Mouse (Mus musculus): ENCODE results near the gene Htt. TPM values are rescaled to one million over a fixed set of nuclear protein-coding genes. Genes with fewer than 3 reads are reported as not detected.
"Not testable (repeated sequence)": the region's sequence is repeated elsewhere in the genome, so short reads cannot be mapped to it uniquely, and the experiment has no call there.

Htt gene
- polyA plus RNA-seq (2016; fragmentation: Nextera tagmentation; extraction: Ambion mirVana): 16.8 and 18.1 TPM in 2 replicates

DNA sequence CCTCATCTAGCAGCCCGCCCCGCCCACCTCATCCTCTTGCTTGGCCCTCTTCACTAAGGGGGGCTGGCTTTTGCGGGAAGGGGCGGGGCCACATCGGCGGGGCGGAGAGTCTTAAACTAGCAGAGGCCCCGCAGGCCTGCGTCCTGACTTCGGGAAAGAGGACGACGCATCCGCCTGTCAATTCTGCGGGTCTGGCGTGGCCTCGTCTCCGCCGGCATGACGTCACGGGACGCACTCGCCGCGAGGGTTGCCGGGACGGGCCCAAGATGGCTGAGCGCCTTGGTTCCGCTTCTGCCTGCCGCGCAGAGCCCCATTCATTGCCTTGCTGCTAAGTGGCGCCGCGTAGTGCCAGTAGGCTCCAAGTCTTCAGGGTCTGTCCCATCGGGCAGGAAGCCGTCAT, at the start of gene Htt:
TSS of gene Htt (plus strand) at position 232 of the 400 bp plus-strand sequence.
- peak; percentile 99 for ATAC-seq (ENCODE audit: low FRiP score, low read depth)
- under 1% methylated on average over 35 of the region's 35 CpGs for WGBS
- H3K9ac ChIP-seq: peak within 1 kb of the TSS; percentile 89

DNA sequence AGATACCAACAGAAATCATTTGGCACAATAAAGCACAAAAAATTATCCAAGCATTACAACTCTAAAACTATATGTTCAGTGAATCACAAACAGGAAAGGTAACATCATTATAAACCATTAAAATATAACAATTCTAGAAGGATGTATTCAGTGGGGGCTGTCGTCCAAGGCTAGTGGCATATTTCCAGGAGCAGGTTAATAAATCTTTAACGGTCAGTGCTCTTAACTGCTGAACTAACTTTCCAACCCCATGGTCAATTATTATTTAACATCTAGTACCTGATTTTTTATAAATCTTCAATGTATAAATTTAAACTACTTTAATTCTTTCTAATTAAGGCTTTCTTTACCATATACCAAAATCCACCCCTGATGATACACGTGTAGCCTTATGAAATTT, 47.2 kb upstream of the Htt start:
- H3K9ac ChIP-seq; H3K4me2 ChIP-seq (replicated peaks); H3K9me3 ChIP-seq; H3K4me1 ChIP-seq; ATAC-seq (ENCODE audit: low FRiP score, low read depth); H3K4me3 ChIP-seq; H3K36me3 ChIP-seq; H3K27me3 ChIP-seq (replicated peaks); H3K27ac ChIP-seq: not testable (repeated sequence)
- 75% methylated on average over 3 of the region's 3 CpGs for WGBS

More for the DNA sequence above, at the start of gene Htt:
- Histone ChIP-seq H3K27ac (peak within 1 kb of the TSS; percentile 83), H3K4me2 (replicated peaks) (peak within 1 kb of the TSS; percentile 86), H3K4me1 (peaks cover 13% of the 10 kb centered on the region), H3K36me3 (no peaks in the 10 kb centered on the region), H3K27me3 (replicated peaks) (no peaks in the 10 kb centered on the region), H3K4me3 (peak within 1 kb of the TSS; percentile 95), H3K9me3 (no peaks in the 10 kb centered on the region)

DNA sequence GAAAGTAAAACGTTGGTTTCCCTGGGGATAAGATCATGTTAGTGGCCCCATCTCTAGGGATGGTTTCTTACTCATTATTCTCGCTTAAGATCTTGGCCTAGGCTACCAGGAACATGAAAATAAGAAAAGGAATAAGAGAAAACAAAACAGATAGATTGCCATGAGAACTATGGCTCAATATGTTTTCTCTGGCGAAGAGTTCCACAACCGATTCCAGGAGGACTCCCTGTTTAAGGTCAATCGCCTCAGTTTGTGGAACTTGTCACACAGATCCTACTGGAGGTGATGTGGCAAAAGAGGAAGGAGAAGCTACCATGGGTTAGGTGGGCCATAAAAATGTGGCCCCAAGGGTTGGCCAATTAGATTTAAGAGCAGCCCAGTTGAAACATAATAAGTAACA, 46.7 kb upstream of the Htt start:
- Histone ChIP-seq H3K9ac (no peak overlapping the region), H3K36me3 (no peaks in the 10 kb centered on the region), H3K4me2 (replicated peaks) (no peak overlapping the region), H3K4me1 (no peaks in the 10 kb centered on the region), H3K4me3 (no peak overlapping the region), H3K9me3 (no peaks in the 10 kb centered on the region), H3K27me3 (replicated peaks) (no peaks in the 10 kb centered on the region), H3K27ac (no peak overlapping the region)
- no peak for ATAC-seq (ENCODE audit: low FRiP score, low read depth)
- WGBS: 85% methylated on average over 5 of the region's 5 CpGs

DNA sequence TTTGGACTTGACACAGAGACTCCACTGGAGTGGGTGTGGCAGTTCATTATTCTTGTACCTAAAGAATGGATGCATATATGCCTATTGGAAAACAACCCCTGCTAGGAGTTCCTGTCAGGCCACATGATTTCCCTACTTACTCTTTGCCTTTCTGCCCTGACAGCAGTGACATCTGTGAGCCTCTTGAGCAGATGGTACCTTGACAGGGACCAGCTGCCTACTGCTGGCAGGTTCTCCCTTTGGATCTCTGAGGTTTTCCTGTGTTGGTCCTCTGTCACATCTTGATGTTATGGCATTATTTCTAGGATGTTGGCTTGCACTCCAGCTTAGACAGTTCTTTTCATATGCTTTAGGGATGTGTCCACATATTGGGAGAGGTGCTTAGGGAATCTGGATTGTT, 32.4 kb upstream of the Htt start:
- Histone ChIP-seq H3K27ac (no peak overlapping the region), H3K4me3 (no peak overlapping the region), H3K27me3 (replicated peaks) (no peaks in the 10 kb centered on the region), H3K36me3 (no peaks in the 10 kb centered on the region), H3K9me3 (no peaks in the 10 kb centered on the region), H3K4me2 (replicated peaks) (no peak overlapping the region), H3K4me1 (no peaks in the 10 kb centered on the region), H3K9ac (no peak overlapping the region)
- no peak for ATAC-seq (ENCODE audit: low FRiP score, low read depth)

DNA sequence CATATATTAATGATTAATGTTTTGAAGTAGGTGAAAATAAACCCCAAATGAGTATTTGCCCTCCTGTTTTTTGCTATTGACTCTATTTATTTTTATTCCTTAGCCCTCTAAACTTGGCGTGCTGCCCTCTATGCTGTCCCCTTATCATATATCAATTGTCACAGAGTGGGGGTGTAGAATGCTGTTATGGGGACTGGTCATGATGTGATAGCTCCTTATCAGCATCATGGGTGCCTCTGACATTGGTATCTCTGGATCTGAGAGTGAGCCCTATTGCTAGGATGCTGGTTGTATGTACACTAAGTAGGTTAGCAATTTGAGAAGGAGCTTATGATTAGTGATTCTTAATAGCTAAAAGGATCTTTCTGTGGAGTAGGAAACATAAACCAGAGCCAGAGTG, 31.3 kb upstream of the Htt start:
- Histone ChIP-seq H3K27me3 (replicated peaks) (no peaks in the 10 kb centered on the region), H3K27ac (no peak overlapping the region), H3K4me2 (replicated peaks) (no peak overlapping the region), H3K9me3 (no peaks in the 10 kb centered on the region), H3K9ac (no peak overlapping the region), H3K4me1 (no peaks in the 10 kb centered on the region), H3K36me3 (no peaks in the 10 kb centered on the region), H3K4me3 (no peak overlapping the region)
- no peak for ATAC-seq (ENCODE audit: low FRiP score, low read depth)
- whole genome bisulfite sequencing: 68% methylated on average over 1 of the region's 1 CpGs

DNA sequence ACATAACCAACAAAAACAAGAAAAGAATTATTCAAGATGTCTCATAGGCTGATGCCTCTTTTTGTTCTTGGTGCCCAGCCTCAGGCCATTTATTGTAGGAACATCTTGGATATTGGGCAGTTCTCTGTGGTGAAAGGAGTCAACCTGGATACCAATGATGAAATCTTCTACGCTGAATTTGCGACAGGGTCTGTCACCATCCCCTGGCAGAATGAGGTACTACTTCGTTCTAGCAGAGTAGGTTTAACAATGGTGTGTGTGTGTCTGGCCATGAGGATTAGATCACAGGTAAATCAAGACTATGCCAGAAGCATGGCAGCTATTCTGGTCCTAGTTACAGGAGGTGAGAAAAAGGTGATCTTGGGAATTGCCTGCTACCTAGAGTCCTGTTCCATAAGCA, 10.1 kb upstream of the Htt start:
- no peaks in the 10 kb centered on the region for H3K36me3 ChIP-seq
- ATAC-seq (ENCODE audit: low FRiP score, low read depth): no peak
- H3K27me3 ChIP-seq (replicated peaks): no peaks in the 10 kb centered on the region

DNA sequence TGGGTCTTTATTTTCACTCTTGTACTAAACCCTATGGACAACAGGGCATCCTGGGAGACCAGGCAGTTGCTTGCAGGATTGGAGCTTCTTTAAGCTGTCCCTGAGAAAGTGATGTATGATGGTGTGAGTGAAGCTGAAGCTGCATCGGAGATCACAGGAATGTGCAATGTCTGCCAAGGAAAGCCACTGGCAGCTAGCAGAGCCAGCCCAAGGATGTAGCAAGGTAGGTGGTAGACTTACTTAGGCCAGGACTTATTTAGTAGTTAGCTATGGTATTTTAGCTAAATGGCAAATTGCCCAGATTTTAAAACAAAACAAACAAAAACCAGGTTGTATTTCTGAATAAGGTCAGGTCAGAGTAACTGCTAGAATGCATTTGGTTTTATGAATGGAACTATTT, 2.8 kb upstream of the Htt start:
- Histone ChIP-seq H3K4me3 (no peak overlapping the region), H3K4me2 (replicated peaks) (no peak overlapping the region), H3K9ac (no peak overlapping the region), H3K4me1 (peaks cover 13% of the 10 kb centered on the region), H3K27me3 (replicated peaks) (no peaks in the 10 kb centered on the region), H3K36me3 (no peaks in the 10 kb centered on the region), H3K9me3 (no peaks in the 10 kb centered on the region), H3K27ac (no peak overlapping the region)
- no peak for ATAC-seq (ENCODE audit: low FRiP score, low read depth)
- 80% methylated on average over 1 of the region's 1 CpGs for WGBS

More for the DNA sequence above, 10.1 kb upstream of the Htt start:
- Histone ChIP-seq H3K4me3 (no peak overlapping the region), H3K4me1 (no peaks in the 10 kb centered on the region), H3K9ac (no peak overlapping the region), H3K27ac (no peak overlapping the region), H3K9me3 (no peaks in the 10 kb centered on the region), H3K4me2 (replicated peaks) (no peak overlapping the region)
- 62% methylated on average over 3 of the region's 3 CpGs for WGBS

DNA sequence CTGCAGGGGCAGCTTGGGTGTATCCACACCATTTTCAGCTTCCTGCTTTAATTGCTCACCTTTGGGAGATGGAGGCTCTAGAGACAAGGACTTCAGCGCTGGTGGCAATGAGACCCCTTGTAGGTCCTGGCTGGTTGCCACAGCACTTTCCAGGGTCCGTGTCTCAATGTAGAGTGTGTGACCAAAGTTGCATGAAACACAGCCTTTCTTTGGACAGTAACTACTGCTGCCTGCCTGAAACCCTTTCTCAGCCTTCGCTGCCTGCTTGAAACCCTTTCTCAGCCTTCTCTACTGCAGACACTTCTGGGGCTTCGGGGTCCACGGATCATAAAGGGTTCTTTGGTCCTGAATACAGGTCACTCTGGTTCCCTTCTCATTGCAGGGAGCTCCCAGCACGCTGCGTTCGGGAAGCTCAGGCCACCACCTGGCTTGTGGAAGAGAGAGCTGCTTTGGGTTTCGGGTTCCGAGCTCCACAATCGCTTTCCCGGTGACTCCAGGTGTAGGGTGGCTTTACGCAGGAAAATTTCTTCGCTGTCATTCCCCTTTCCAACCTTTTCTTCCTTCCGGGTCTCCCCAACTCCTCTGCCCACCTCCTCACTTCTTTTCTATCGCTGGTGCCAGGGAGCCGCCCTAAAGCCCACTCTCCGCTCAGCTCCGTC, 561 bp upstream of the Htt start:
- Histone ChIP-seq H3K4me3 (peak overlapping the region; percentile 95), H3K27ac (0 out of 2 replicates have a peak overlapping the region, but pooled peaks have one; percentile 83), H3K4me1 (peaks cover 13% of the 10 kb centered on the region), H3K27me3 (replicated peaks) (no peaks in the 10 kb centered on the region), H3K9ac (peak overlapping the region; percentile 89), H3K36me3 (no peaks in the 10 kb centered on the region), H3K4me2 (replicated peaks) (peak overlapping the region; percentile 86), H3K9me3 (no peaks in the 10 kb centered on the region)
- 1% methylated on average over 19 of the region's 19 CpGs for WGBS
- peak; percentile 38; the same call in 1 of the 2 replicates for ATAC-seq (ENCODE audit: low FRiP score, low read depth)

DNA sequence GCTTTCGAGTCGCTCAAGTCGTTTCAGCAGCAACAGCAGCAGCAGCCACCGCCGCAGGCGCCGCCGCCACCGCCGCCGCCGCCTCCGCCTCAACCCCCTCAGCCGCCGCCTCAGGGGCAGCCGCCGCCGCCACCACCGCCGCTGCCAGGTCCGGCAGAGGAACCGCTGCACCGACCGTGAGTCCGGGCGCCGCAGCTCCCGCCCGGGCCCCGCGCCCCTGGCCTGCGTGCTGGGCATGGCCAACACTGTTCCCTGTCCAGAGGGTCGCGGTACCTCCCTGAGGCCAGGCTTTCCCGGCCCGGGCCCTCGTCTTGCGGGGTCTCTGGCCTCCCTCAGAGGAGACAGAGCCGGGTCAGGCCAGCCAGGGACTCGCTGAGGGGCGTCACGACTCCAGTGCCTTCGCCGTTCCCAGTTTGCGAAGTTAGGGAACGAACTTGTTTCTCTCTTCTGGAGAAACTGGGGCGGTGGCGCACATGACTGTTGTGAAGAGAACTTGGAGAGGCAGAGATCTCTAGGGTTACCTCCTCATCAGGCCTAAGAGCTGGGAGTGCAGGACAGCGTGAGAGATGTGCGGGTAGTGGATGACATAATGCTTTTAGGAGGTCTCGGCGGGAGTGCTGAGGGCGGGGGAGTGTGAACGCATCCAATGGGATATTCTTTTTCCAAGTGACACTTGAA, 533 bp downstream of the Htt start:
- Histone ChIP-seq H3K27ac (peak overlapping the region; percentile 83), H3K9ac (peak overlapping the region; percentile 89), H3K36me3 (no peaks in the 10 kb centered on the region), H3K4me3 (peak overlapping the region; percentile 95), H3K27me3 (replicated peaks) (no peaks in the 10 kb centered on the region), H3K4me2 (replicated peaks) (peak overlapping the region; percentile 86), H3K4me1 (peaks cover 13% of the 10 kb centered on the region), H3K9me3 (no peaks in the 10 kb centered on the region)
- under 1% methylated on average over 52 of the region's 54 CpGs for WGBS
- ATAC-seq (ENCODE audit: low FRiP score, low read depth): peak; percentile 77

DNA sequence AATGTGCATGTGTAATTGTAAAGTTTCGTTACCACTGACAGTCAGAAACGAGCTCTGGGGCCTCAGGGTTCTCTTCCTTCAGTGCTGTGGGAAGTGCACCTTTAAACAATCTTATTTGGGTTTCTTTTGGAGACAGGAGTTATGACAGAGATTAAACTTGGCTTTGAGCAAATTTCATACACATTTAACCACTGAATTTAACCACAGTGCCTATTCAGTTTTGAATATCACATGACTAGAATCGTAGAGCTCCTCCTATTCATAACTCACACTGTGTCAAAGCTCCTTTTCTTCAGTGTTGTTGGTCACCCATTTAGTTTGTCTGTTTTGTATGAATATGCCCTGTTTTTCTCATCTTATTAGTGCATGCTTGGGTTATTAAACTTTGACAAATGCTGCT, 10.3 kb downstream of the Htt start:
- Histone ChIP-seq H3K36me3 (no peaks in the 10 kb centered on the region), H3K4me1 (no peaks in the 10 kb centered on the region), H3K4me3 (no peak overlapping the region), H3K9me3 (no peaks in the 10 kb centered on the region), H3K9ac (no peak overlapping the region), H3K27ac (no peak overlapping the region), H3K27me3 (replicated peaks) (no peaks in the 10 kb centered on the region), H3K4me2 (replicated peaks) (no peak overlapping the region)
- no peak for ATAC-seq (ENCODE audit: low FRiP score, low read depth)
- WGBS: 94% methylated on average over 3 of the region's 3 CpGs

DNA sequence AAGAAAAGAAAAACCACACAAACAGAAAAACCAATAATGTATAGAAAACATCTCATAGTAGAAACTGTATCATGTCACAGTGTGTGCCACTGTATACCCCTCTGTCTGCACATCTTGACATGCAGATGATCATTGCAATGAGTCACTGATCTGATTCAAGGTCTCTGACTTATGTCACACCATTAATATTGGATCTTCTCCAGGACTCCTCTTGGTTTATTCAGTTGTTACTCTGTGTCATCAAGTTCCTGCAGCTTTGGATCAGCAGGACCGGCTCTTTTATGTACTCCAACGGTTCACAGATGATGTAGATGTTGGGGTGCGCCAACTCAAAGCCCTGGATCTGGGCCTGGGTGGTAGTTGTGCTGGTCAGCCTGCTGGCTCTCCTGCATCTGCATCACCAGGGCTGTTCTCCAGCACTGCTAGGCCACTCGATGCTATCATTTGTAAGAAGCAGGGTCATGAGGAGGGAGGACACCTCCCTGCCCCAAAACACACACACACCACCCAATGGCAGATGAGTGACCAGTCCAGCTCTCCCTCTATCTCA, 11.2 kb downstream of the Htt start:
- ATAC-seq (ENCODE audit: low FRiP score, low read depth): no peak
- Histone ChIP-seq H3K9me3 (no peaks in the 10 kb centered on the region), H3K9ac (no peak overlapping the region), H3K27ac (no peak overlapping the region), H3K27me3 (replicated peaks) (no peaks in the 10 kb centered on the region), H3K4me3 (no peak overlapping the region), H3K4me2 (replicated peaks) (no peak overlapping the region), H3K36me3 (no peaks in the 10 kb centered on the region), H3K4me1 (no peaks in the 10 kb centered on the region)
- WGBS: 97% methylated on average over 4 of the region's 4 CpGs

DNA sequence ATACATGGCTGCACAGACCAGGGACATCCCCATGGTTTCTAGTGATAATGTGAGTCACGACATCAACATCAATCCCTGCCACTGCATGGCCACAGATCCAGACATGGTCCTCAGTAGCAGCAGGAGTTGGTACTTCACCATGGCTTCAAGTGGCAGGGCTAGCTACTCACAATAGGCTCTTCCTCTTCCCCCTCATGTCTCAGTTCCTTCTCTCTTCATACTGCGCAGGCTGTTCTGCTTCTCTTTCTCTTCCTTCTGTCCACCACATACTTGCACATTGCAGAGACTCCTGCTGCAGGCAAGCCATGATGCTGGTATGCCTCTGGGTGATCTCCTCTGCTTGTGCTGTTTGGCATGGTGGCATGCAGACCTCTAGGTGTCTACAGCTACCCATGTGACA, 11.9 kb downstream of the Htt start:
- Histone ChIP-seq H3K27ac (no peak overlapping the region), H3K4me3 (no peak overlapping the region), H3K9ac (no peak overlapping the region), H3K9me3 (no peaks in the 10 kb centered on the region), H3K4me1 (no peaks in the 10 kb centered on the region), H3K27me3 (replicated peaks) (no peaks in the 10 kb centered on the region), H3K36me3 (no peaks in the 10 kb centered on the region), H3K4me2 (replicated peaks) (no peak overlapping the region)
- ATAC-seq (ENCODE audit: low FRiP score, low read depth): no peak
- WGBS: 96% methylated on average over 2 of the region's 2 CpGs
